Mouse (Mus musculus): ENCODE measurements around the gene Diaph2.
"Not testable (repeated sequence)": the region's sequence is repeated elsewhere in the genome, so short reads cannot be mapped to it uniquely, and the experiment has no call there.

Gene Diaph2

GRCm38 (mm10) chrX:130287032-130287431 is 537.5 kb downstream of the Diaph2 start:
- no peak for ATAC-seq (ENCODE audit: low TSS enrichment)

- ATAC-seq (ENCODE audit: low TSS enrichment), result no peak
Observed at GRCm38 (mm10) chrX:130289775-130290174, 540.2 kb downstream of the Diaph2 start.

- no peak for ATAC-seq (ENCODE audit: low TSS enrichment)
Observed at GRCm38 (mm10) chrX:130350808-130351435, 601.4 kb downstream of the Diaph2 start.

- ATAC-seq (ENCODE audit: low TSS enrichment), result no peak
Observed at GRCm38 (mm10) chrX:130351480-130351879, 601.9 kb downstream of the Diaph2 start.

- no peak for ATAC-seq (ENCODE audit: low TSS enrichment)
Observed at GRCm38 (mm10) chrX:130393508-130394145, 644.1 kb downstream of the Diaph2 start.

GRCm38 (mm10) chrX:130403214-130403613 is 653.7 kb downstream of the Diaph2 start:
- ATAC-seq (ENCODE audit: low TSS enrichment), result no peak

- ATAC-seq (ENCODE audit: low TSS enrichment), result not testable (repeated sequence)
Observed at GRCm38 (mm10) chrX:130407471-130407870, 657.9 kb downstream of the Diaph2 start.

- no peak for ATAC-seq (ENCODE audit: low TSS enrichment)
Observed at GRCm38 (mm10) chrX:130408985-130409384, 659.4 kb downstream of the Diaph2 start.

GRCm38 (mm10) chrX:130423134-130423533 is 673.6 kb downstream of the Diaph2 start:
- peak; percentile 13; the same call in 1 of the 2 replicates for ATAC-seq (ENCODE audit: low TSS enrichment)

- ATAC-seq (ENCODE audit: low TSS enrichment), result no peak
Observed at GRCm38 (mm10) chrX:130451822-130452487, 702.4 kb downstream of the Diaph2 start.

- no peak for ATAC-seq (ENCODE audit: low TSS enrichment)
Observed at GRCm38 (mm10) chrX:130452488-130452823, 702.9 kb downstream of the Diaph2 start.

GRCm38 (mm10) chrX:130473133-130473532 is 723.6 kb downstream of the Diaph2 start:
- no peak for ATAC-seq (ENCODE audit: low TSS enrichment)

- ATAC-seq (ENCODE audit: low TSS enrichment), result no peak
Observed at GRCm38 (mm10) chrX:130480877-130481276, 731.3 kb downstream of the Diaph2 start.

- ATAC-seq (ENCODE audit: low TSS enrichment), result peak; percentile 94
Observed at GRCm38 (mm10) chrX:130502680-130503464, 753.3 kb downstream of the Diaph2 start.

GRCm38 (mm10) chrX:130503465-130503860 is 753.9 kb downstream of the Diaph2 start:
- no peak; the same call in 1 of the 2 replicates for ATAC-seq (ENCODE audit: low TSS enrichment)

- ATAC-seq (ENCODE audit: low TSS enrichment), result no peak
Observed at GRCm38 (mm10) chrX:130505626-130506025, 756.1 kb downstream of the Diaph2 start.
